Mouse (Mus musculus): ENCODE data around the gene Colgalt1. TPM values are rescaled to one million over a fixed set of nuclear protein-coding genes. Genes with fewer than 3 reads are reported as not detected.

The Colgalt1 gene
- polyA plus RNA-seq, 1 experiment from 2014 or later: 60.1 TPM

DNA sequence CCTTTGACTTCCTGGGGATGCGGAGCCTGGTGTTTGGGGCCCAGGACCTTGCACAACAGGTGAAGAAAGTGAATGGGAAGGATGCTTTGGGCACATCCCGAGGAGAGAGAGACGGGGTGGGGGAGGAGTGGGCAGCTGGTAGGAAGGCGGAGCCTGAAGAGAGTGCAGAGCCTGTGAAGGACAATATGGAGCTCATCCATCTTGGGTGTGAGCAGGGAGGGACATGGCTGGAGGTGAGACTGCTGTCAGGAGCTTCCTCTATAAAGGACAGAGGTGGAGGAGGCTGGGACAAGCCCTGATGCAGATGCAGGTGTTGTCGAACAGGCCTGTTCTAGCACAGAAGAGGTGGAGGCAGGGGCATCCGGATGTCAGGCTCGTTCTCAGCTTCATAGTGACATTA, 6.8 kb upstream of the Colgalt1 start:
- Histone ChIP-seq H3K4me2 (ENCODE audit: low read depth, low read length) (no peak overlapping the region), H3K4me1 (ENCODE audit: control insufficient read depth, insufficient read depth, low read length) (peaks cover 12% of the 10 kb centered on the region), H3K4me3 (replicated peaks; ENCODE audit: low read length) (no peak overlapping the region), H3K9ac (ENCODE audit: low read length) (0 out of 2 replicates have a peak overlapping the region, but pooled peaks have one; percentile 44), H3K27me3 (ENCODE audit: control insufficient read depth, insufficient read depth, low read length) (peaks cover 10% of the 10 kb centered on the region), H3K36me3 (ENCODE audit: control insufficient read depth, insufficient read depth, low read length) (no peaks in the 10 kb centered on the region), H3K9me3 (replicated peaks; ENCODE audit: control insufficient read depth, low read length) (no peaks in the 10 kb centered on the region), H3K27ac (ENCODE audit: low read length) (no peak overlapping the region)
- 53% methylated on average over 7 of the region's 7 CpGs for WGBS
- ATAC-seq (ENCODE audit: insufficient read depth, low FRiP score): no peak

DNA sequence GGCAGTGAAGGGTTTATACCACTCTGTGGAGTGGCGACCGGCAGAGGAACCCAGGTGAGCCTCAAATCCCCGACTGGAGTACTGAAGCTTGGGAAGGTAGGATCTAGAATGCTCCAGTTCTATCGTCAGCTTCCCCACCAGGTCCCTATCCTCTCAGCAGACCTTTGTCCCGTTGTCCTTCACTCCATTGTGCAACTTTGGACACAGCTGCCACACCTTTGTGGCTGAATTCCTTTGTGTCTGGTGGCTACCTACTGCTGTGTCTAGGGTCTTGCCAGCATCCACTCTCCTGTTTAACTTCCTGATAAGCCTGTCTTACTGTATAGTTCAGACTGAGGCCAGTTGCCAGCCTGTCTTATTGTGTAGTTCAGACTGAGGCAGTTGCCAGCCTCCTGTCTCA, 1.3 kb downstream of the Colgalt1 start:
- H3K36me3 ChIP-seq (ENCODE audit: control insufficient read depth, insufficient read depth, low read length): peaks cover 14% of the 10 kb centered on the region; the same call in 1 of the 2 replicates
- H3K9ac ChIP-seq (ENCODE audit: low read length): peak overlapping the region; percentile 92
- peaks cover 12% of the 10 kb centered on the region for H3K4me1 ChIP-seq (ENCODE audit: control insufficient read depth, insufficient read depth, low read length)
- no peaks in the 10 kb centered on the region for H3K27me3 ChIP-seq (ENCODE audit: control insufficient read depth, insufficient read depth, low read length)
- H3K9me3 ChIP-seq (replicated peaks; ENCODE audit: control insufficient read depth, low read length): no peaks in the 10 kb centered on the region
- H3K4me3 ChIP-seq (replicated peaks; ENCODE audit: low read length): peak overlapping the region; percentile 76
- no peak for ATAC-seq (ENCODE audit: insufficient read depth, low FRiP score)
- 37% methylated on average over 5 of the region's 5 CpGs for WGBS
- H3K27ac ChIP-seq (ENCODE audit: low read length): no peak overlapping the region
- H3K4me2 ChIP-seq (ENCODE audit: low read depth, low read length): peak overlapping the region; percentile 86

DNA sequence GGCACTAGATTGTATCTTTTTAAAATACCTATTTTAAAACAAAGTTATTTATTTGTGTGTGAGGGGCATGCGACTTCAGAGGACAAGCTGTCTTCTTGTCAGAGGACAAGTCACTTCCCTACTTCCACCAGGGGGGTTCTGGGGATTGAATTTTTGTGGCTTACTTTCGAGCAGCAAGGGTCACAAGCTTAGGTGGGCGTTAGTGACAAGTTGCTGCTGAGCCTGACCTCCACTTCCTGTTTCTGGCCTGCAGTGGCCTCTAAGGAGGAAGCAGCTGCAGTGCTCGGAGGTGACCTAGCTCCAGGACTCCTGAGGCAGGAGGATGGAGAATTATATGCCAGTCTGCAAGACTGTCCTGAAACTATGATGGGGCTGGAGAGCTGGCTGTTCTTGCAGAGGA, 2.6 kb downstream of the Colgalt1 start:
- Histone ChIP-seq H3K4me3 (replicated peaks; ENCODE audit: low read length) (no peak overlapping the region), H3K4me2 (ENCODE audit: low read depth, low read length) (no peak overlapping the region), H3K4me1 (ENCODE audit: control insufficient read depth, insufficient read depth, low read length) (peaks cover 12% of the 10 kb centered on the region), H3K9ac (ENCODE audit: low read length) (no peak overlapping the region), H3K36me3 (ENCODE audit: control insufficient read depth, insufficient read depth, low read length) (peaks cover 25% of the 10 kb centered on the region), H3K27me3 (ENCODE audit: control insufficient read depth, insufficient read depth, low read length) (no peaks in the 10 kb centered on the region), H3K27ac (ENCODE audit: low read length) (no peak overlapping the region), H3K9me3 (replicated peaks; ENCODE audit: control insufficient read depth, low read length) (no peaks in the 10 kb centered on the region)
- no peak for ATAC-seq (ENCODE audit: insufficient read depth, low FRiP score)
- 57% methylated on average over 4 of the region's 4 CpGs for WGBS

DNA sequence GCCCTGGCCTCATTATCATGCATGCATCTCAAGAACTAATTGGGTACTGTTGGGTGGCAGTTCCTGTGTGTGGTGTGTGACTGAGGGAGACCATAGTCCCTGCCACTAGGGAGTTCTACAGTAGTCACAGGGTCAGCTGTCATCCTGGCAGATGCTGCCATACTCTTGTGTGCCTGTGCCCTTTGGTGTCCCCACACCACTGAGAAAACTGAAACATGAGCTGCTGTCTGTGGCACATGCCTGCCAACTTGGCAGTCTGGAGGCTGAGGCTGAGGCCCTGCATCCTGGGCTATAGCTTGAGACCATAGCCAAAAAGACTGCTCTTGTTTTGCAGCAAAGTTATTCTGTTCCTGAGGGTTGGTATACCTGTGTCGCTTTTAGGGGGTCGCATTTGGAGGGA, 9.0 kb downstream of the Colgalt1 start:
- H3K9ac ChIP-seq (ENCODE audit: low read length): no peak overlapping the region
- peaks cover 14% of the 10 kb centered on the region for H3K9me3 ChIP-seq (replicated peaks; ENCODE audit: control insufficient read depth, low read length)
- WGBS: 96% methylated on average over 2 of the region's 2 CpGs
- H3K4me2 ChIP-seq (ENCODE audit: low read depth, low read length): no peak overlapping the region
- H3K36me3 ChIP-seq (ENCODE audit: control insufficient read depth, insufficient read depth, low read length): peaks cover 72% of the 10 kb centered on the region
- no peak for ATAC-seq (ENCODE audit: insufficient read depth, low FRiP score)
- no peaks in the 10 kb centered on the region for H3K4me1 ChIP-seq (ENCODE audit: control insufficient read depth, insufficient read depth, low read length)
- no peak overlapping the region for H3K27ac ChIP-seq (ENCODE audit: low read length)
- no peaks in the 10 kb centered on the region for H3K27me3 ChIP-seq (ENCODE audit: control insufficient read depth, insufficient read depth, low read length)
- no peak overlapping the region for H3K4me3 ChIP-seq (replicated peaks; ENCODE audit: low read length)

DNA sequence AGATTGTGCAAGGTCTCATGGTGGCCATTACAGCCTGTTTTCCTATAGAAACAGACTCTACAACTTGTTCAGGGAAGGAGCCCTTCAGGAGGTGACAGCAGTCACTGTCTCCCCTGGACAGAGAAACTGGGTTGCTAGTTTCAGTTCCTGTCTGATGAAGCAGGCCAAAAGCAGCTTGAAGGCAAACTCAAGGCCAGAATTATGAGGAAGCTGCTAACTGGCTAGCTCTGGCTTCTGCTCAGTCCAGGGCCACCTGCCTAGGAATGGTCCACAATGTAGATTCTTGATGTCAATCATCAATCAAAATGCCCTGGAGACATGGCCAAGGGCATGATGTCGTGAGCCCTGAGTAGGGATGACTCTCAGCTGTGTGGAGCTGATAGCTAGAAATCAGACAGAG, 14.3 kb downstream of the Colgalt1 start:
- Histone ChIP-seq H3K4me1 (ENCODE audit: control insufficient read depth, insufficient read depth, low read length) (peaks cover 20% of the 10 kb centered on the region), H3K4me3 (replicated peaks; ENCODE audit: low read length) (no peak overlapping the region), H3K9ac (ENCODE audit: low read length) (no peak overlapping the region), H3K9me3 (replicated peaks; ENCODE audit: control insufficient read depth, low read length) (peaks cover 14% of the 10 kb centered on the region), H3K4me2 (ENCODE audit: low read depth, low read length) (no peak overlapping the region), H3K36me3 (ENCODE audit: control insufficient read depth, insufficient read depth, low read length) (peaks cover 42% of the 10 kb centered on the region), H3K27me3 (ENCODE audit: control insufficient read depth, insufficient read depth, low read length) (no peaks in the 10 kb centered on the region; the same call in 1 of the 2 replicates), H3K27ac (ENCODE audit: low read length) (no peak overlapping the region)
- 71% methylated on average over 1 of the region's 1 CpGs for WGBS
- no peak for ATAC-seq (ENCODE audit: insufficient read depth, low FRiP score)

DNA sequence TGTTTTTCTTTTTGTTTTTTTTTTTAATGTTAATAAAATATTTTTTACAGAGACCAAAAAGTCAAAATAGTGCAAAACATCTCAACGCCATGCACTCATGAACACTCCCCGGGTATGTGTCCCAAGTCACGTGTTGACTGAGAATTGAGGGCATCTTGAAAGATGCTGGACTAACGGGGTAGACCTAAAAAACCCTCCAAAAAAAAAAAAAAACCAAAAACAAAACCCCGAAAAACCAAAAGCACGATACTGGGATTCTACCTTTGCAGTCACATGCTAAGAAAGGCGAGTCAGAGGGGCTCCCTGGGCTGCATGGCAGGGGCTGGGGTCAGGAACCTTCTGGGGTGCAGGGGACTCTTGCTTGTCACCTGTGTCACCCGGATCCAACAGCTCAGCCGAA, 16.0 kb downstream of the Colgalt1 start:
- H3K9me3 ChIP-seq (replicated peaks; ENCODE audit: control insufficient read depth, low read length): peaks cover 14% of the 10 kb centered on the region
- no peak overlapping the region for H3K27ac ChIP-seq (ENCODE audit: low read length)
- H3K4me1 ChIP-seq (ENCODE audit: control insufficient read depth, insufficient read depth, low read length): peaks cover 20% of the 10 kb centered on the region
- WGBS: 84% methylated on average over 9 of the region's 9 CpGs
- no peak for ATAC-seq (ENCODE audit: insufficient read depth, low FRiP score)
- H3K4me2 ChIP-seq (ENCODE audit: low read depth, low read length): no peak overlapping the region
- no peaks in the 10 kb centered on the region; the same call in 1 of the 2 replicates for H3K27me3 ChIP-seq (ENCODE audit: control insufficient read depth, insufficient read depth, low read length)
- H3K36me3 ChIP-seq (ENCODE audit: control insufficient read depth, insufficient read depth, low read length): peaks cover 28% of the 10 kb centered on the region
- no peak overlapping the region for H3K9ac ChIP-seq (ENCODE audit: low read length)
- no peak overlapping the region for H3K4me3 ChIP-seq (replicated peaks; ENCODE audit: low read length)

DNA sequence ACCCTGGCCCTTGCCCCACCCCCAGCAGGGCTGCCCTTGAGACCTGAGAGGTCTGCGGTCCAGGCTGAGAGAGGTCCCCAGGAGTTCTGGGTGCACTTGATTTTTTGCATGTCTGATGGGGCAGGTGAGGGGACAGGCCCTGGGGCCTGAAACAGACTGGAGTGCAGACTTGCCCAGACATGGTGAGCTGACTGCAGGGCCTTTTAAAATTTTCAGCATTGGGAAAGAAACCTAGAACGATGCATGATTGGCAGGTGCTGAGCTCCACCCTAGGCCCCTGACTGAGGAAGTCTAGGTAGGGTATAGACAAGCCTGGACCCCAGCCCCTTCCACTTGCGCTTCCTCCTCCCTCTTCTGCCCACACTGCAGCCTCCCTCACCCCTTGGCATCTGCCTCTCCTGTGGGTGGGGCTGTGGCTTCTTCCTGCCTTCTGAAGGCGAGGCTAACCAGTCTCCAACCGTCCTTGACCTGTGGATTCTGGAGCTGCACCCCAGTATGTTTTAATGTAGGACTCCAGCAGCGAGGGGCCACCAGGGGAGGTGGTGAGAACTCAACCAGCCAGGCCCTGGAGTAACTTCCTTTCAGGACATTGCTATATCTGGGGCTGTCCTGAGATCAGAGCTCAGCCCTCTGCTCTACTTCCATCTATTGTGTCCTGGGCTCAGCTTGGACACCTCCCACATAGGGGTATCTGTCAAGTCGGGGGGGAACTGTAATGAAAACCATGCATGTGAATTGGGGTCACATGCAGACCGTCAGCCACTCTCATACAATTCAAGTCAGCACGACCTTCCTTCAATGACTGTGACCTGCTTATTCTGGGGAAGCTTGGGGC, 16.7 kb downstream of the Colgalt1 start:
- 39% methylated on average over 9 of the region's 9 CpGs for WGBS
- Histone ChIP-seq H3K4me1 (ENCODE audit: control insufficient read depth, insufficient read depth, low read length) (peaks cover 20% of the 10 kb centered on the region), H3K4me3 (replicated peaks; ENCODE audit: low read length) (no peak overlapping the region), H3K4me2 (ENCODE audit: low read depth, low read length) (peak overlapping the region; percentile 9; the same call in 1 of the 2 replicates), H3K27me3 (ENCODE audit: control insufficient read depth, insufficient read depth, low read length) (no peaks in the 10 kb centered on the region; the same call in 1 of the 2 replicates), H3K9me3 (replicated peaks; ENCODE audit: control insufficient read depth, low read length) (peaks cover 8% of the 10 kb centered on the region; the same call in 1 of the 2 replicates), H3K27ac (ENCODE audit: low read length) (peak overlapping the region; percentile 72), H3K9ac (ENCODE audit: low read length) (0 out of 2 replicates have a peak overlapping the region, but pooled peaks have one; percentile 46), H3K36me3 (ENCODE audit: control insufficient read depth, insufficient read depth, low read length) (peaks cover 21% of the 10 kb centered on the region)
- no peak for ATAC-seq (ENCODE audit: insufficient read depth, low FRiP score)

DNA sequence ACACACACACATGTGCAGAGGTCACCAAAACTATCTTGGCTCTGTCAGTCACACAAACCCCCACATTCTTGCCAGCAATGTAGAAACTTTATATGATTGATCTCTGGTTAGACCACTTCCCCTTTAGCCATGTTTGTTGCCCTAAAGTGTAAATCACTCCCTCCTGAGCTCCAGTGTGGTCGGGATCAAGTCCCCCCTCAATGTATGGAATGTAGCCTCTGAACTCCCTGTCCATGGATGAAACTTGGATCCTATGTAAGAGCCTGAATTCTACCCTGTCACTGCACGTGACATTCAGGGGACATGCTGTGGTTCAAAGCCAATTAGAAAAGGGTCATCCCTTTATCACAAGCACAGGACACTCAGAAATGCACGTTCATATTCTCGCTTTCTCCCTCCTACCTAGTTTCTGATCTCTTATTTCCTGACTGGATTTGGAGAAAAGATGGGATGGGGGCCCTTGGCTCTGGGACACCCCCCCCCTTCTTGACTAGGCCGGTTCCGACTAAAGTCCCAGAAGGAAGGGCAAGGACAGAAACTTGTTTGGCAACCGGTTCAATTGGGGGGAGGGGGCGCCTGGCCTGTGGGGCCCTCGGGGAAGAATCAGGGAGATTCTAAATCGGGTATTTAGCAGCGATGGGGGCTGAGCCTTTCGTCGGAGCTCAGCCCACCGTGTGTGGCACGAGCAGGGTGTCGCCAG, 17.7 kb downstream of the Colgalt1 start:
- peak overlapping the region; percentile 98 for H3K4me2 ChIP-seq (ENCODE audit: low read depth, low read length)
- 7% methylated on average over 15 of the region's 16 CpGs for WGBS
- peaks cover 10% of the 10 kb centered on the region for H3K36me3 ChIP-seq (ENCODE audit: control insufficient read depth, insufficient read depth, low read length)
- H3K4me3 ChIP-seq (replicated peaks; ENCODE audit: low read length): peak overlapping the region; percentile 62
- no peaks in the 10 kb centered on the region for H3K9me3 ChIP-seq (replicated peaks; ENCODE audit: control insufficient read depth, low read length)
- peak overlapping the region; percentile 75 for H3K9ac ChIP-seq (ENCODE audit: low read length)
- peaks cover 20% of the 10 kb centered on the region for H3K4me1 ChIP-seq (ENCODE audit: control insufficient read depth, insufficient read depth, low read length)
- no peaks in the 10 kb centered on the region; the same call in 1 of the 2 replicates for H3K27me3 ChIP-seq (ENCODE audit: control insufficient read depth, insufficient read depth, low read length)
- H3K27ac ChIP-seq (ENCODE audit: low read length): peak overlapping the region; percentile 72
- no peak for ATAC-seq (ENCODE audit: insufficient read depth, low FRiP score)

Data from stomach, embryonic 16.5 days (tissue).